Mouse (Mus musculus): ENCODE measurements at regions not wholly inside any gene's neighbourhood (a gene's known extent, or its start where the extent isn't known, plus 50 kb on each side); places are given as distances from the start of the nearest gene placed in this dataset.

DNA sequence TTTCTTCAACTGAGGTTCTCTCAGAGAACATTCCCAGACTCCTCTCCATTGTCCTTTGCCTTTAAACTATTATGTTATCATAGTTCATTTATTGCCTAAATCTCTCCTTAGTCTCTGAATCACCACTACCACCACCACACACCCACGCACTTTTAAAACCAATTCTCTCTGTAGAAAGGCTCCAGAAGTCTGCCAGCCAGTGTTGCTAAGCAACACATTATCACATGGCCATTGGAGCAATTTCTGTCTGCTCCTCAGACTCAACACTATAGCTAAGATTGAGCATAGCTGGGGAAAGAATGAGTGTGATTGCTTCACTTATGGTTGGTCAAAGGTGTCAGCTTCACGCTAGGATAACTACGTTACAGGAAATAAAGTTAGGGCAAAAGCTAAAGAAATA, 59.3 kb downstream of the Trap1a start:
- DNase-seq: peak in 1 of 2 experiments; percentile 5

DNA sequence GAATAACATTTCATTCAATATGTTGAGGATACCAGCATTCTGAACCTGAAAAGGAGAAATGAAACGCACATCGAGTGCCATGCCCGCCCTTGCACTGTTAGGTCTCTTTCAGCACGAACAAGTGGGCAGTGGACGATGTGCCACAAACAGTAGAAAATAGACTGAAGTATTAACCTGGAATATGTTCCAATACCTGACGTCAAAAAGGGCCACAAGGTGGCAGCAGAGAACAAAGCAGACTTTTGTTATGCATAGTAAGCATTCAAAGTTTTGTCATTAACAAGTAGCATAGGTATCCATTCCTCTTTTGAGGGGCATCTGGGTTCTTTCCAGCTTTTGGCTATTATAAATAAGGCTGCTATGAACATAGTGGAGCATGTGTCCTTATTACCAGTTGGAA, 63.5 kb upstream of the D330045A20Rik start:
- DNase-seq: peak; percentile 75 to 84

DNA sequence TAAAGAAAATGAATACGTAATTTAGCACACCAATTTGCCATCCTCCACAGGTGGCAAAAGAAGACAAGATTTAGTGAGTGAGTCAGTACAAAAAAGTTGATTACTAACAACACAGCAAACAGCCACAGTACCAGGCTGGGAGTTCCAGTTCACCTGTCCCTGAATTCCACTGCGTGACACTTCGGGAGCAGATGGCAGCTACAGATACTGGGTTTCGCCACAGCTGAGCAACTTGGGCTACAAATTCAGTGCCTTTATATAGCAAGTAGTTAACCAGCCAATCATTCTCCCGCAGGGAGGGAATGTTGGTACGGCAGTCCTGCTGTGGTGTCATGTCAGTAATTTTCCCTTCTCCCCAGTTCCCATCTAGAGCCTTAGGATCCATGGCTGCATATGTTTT, 60.3 kb upstream of the D330045A20Rik start:
- DNase-seq: peak in 1 of 2 experiments; percentile 4

DNA sequence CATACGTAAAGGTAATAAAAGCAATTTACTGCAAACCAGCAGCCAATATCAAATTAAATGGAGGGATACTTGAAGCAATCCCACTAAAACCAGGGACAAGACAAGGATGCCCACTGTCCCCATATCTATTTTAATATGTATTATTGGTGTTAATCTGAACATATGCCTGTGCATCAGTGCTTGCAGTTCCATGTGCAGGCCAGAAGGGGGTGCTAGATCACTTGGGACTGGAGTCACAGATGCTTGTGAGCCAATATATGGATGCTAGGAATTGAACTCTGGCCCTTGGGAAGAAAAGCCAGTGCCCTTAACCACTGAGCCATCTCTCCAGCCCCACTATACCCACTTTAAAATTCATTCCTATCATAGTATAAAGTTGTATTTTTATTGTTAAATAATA, 55.9 kb upstream of the D330045A20Rik start:
- no peak for DNase-seq

Data from cerebellum, postnatal 14 days (tissue).